Mouse (Mus musculus) spleen, adult 2 months (tissue): ENCODE data around the gene Wnk4.

ENCODE experiments used
- CTCF ChIP-seq: fragments of 200-500 bp; IDR thresholded peaks from 2 replicates; pipeline ENCODE4 v1.5.1; 2011; ENCODE audit warnings: mild to moderate bottlenecking, inconsistent platforms; ENCODE audit not compliant: insufficient read depth, insufficient read length, insufficient replicate concordance; ENCODE audit errors: extremely low read depth
- POLR2A ChIP-seq: fragments of 200-500 bp; IDR thresholded peaks from 2 replicates; pipeline ENCODE4 v1.6.1; 2011; ENCODE audit warnings: low read depth, low read length, inconsistent platforms

DNA sequence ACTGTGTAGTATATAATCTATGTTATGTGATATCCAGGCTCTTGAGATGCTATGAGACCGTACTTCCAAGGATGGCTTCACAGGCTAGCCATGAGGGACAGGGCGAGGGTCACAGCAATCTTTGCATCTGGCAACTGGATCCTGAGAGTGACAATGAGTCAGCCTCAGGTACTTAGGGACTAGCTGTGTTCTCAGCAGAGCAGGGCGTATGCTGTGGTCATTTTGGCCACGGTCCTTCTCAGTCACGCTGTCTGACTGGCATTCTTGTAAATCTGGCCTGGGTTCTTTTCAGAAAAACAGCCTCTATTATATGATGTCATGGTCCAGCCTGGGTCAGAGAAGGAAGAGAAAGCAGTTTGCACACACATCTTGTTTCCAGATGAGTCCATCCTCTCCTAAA is 23.6 kb upstream of the Wnk4 start:
- TF ChIP-seq CTCF (no peak), POLR2A (no peak)
